Mouse (Mus musculus) small intestine, adult 2 months (tissue): Measurements from ENCODE around the gene Map2k2. TPM values are rescaled to one million over a fixed set of nuclear protein-coding genes. Genes with fewer than 3 reads are reported as not detected.
A peak's percentile ranks its signal among the peaks of the same experiment; 100 is the strongest.

Experiments
- H3K27ac ChIP-seq: fragments of 200-500 bp; 2 replicates; pipeline ENCODE4 v1.5.1; 2012; ENCODE audit warnings: low read depth, low read length, control low read depth, inconsistent platforms; ENCODE audit not compliant: insufficient read depth
- H3K27me3 ChIP-seq: fragments of 200-500 bp; 2 replicates; pipeline ENCODE4 v1.6.1; 2012; ENCODE audit warnings: mild to moderate bottlenecking, moderate library complexity, low read length, inconsistent platforms; ENCODE audit not compliant: control insufficient read depth, insufficient read depth
- H3K36me3 ChIP-seq: fragments of 200-500 bp; 2 replicates; pipeline ENCODE4 v1.6.1; 2012; ENCODE audit warnings: mild to moderate bottlenecking, low read length, control low read depth, inconsistent platforms; ENCODE audit not compliant: control insufficient read depth, insufficient read depth
- H3K4me1 ChIP-seq: fragments of 200-500 bp; 2 replicates; pipeline ENCODE4 v1.6.1; 2012; ENCODE audit warnings: low read length, inconsistent platforms, mixed read lengths; ENCODE audit not compliant: control insufficient read depth, insufficient read depth, insufficient read length
- H3K4me3 ChIP-seq: fragments of 200-500 bp; 2 replicates; pipeline ENCODE4 v1.5.1; 2012; ENCODE audit warnings: low read depth, mild to moderate bottlenecking, control low read depth, inconsistent platforms, low read length, moderate library complexity
- CTCF ChIP-seq: fragments of 200-500 bp; IDR thresholded peaks from 2 replicates; pipeline ENCODE4 v1.5.1; 2012; ENCODE audit warnings: low read depth, mild to moderate bottlenecking, control low read depth, inconsistent platforms, low read length, moderate library complexity, mixed read lengths; ENCODE audit not compliant: insufficient replicate concordance, insufficient read length; ENCODE audit errors: extremely low read depth
- POLR2A ChIP-seq: fragments of 200-500 bp; IDR thresholded peaks from 2 replicates; pipeline ENCODE4 v1.6.1; 2012; ENCODE audit warnings: low read depth, mild to moderate bottlenecking, control low read depth, inconsistent platforms, low read length, moderate library complexity
- WGBS: fragments of 180-500 bp; shearing (Covaris S2); methylation state at CpG from one replicate; pipeline ENCODE4 v1.1.7; 2018; 5-methylcytosine and 5-hydroxymethylcytosine counted together
- polyA plus RNA-seq: library from polyadenylated mRNA; depleted of rRNA; stranded (reverse); fragments of >200 nt; gene quantifications from 2 replicates; pipeline ENCODE4 v1.2.3, GENCODE M21; 2012

The Map2k2 gene
- polyA plus RNA-seq, 1 experiment = 554 TPM

DNA sequence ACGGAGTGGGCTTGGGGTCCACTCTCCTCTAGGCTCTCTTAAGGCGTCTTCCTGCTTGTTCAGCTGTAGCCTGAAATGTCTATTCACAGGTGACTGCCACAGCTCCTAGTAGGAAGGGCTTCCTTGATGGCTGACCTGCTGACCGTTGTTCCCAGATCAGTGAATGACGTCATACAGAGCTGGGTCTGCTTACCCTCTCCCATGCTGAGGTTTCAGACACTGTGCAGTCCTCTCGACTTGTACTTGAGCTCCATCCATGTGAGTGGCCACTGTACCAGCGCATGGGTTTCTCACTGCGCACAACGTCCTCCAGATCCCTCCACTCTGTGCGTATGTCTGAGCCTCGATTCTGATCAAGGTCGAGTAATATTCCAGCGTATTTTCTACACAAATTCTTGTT is 46.9 kb downstream of the Map2k2 start:
- H3K4me1 ChIP-seq = peaks cover 2% of the 10 kb centered on the region; the same call in 1 of the 2 replicates
- TF ChIP-seq POLR2A (no peak), CTCF (no peak)
- no peak overlapping the region for H3K4me3 ChIP-seq
- H3K27me3 ChIP-seq = no peaks in the 10 kb centered on the region
- peaks cover 92% of the 10 kb centered on the region for H3K36me3 ChIP-seq
- WGBS = 59% methylated on average over 12 of the region's 12 CpGs
- no peak overlapping the region for H3K27ac ChIP-seq

- H3K27ac ChIP-seq = no peak overlapping the region
- H3K4me3 ChIP-seq = no peak overlapping the region
- H3K27me3 ChIP-seq = no peaks in the 10 kb centered on the region
- H3K36me3 ChIP-seq = peaks cover 81% of the 10 kb centered on the region
- no peak for TF ChIP-seq CTCF
- no peak for TF ChIP-seq POLR2A
- 89% methylated on average over 12 of the region's 12 CpGs for WGBS
- H3K4me1 ChIP-seq = peaks cover 12% of the 10 kb centered on the region
Observed at GRCm38 (mm10) chr10:81154313-81154712, 48.6 kb downstream of the Map2k2 start.

DNA sequence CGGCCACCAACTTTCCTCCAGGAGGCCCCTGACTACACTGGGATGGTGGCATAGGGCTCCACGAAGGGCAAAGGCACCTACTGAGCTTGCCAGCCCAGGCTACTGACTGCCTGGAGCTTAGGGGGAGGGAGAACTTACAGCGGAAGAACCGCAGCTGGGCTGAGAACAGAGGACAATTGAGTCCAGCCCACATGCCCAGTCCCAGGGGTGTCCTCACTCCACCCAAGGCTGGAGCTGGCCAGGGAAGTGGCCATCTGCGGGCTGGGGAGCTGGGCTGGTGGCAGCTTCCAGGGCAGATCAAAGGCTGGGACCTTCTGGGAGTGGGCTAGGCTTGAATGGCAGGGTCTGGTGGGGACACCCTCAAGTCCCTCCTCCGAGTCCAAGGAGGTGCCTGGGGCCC is 49.0 kb downstream of the Map2k2 start:
- Histone ChIP-seq H3K4me1 (peaks cover 14% of the 10 kb centered on the region), H3K27ac (no peak overlapping the region), H3K36me3 (peaks cover 77% of the 10 kb centered on the region), H3K27me3 (no peaks in the 10 kb centered on the region), H3K4me3 (no peak overlapping the region)
- no peak for TF ChIP-seq CTCF
- no peak for TF ChIP-seq POLR2A
- WGBS = 76% methylated on average over 6 of the region's 6 CpGs

DNA sequence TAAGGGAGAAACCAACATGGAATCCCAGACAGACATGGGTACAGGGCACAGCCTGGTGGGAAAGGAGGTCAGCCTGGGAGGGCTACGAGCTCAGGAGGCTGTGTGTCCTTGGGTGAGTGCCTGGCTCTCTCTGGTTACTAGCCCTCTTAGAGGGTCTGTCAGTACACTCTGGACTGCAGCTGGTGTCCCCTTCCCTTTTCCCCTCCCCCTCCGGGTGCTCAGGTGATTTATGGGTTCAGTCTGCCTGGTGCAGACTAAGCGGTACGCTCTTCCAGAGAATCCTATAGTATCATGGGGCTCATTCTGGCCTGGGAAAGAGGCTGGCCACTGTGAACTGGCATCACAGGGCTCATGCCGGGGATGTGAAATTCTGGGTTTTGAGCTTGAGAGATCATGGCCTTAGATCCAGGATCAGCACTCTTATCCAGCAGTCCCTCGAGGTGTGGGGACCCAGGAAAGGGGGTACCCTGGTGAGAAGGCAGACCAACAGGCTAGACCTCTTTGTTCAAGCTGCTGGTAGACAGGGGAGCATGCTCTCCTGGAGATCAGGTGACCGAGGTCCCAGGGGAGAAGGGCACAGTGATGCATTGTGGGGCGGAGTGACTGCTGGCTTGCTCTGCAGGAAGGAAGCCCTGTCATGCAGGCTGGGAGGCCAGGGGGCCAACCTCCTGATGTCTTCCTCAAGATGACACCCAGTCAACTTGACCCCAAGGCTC is 56.0 kb downstream of the Map2k2 start:
- H3K4me3 ChIP-seq = no peak overlapping the region
- H3K4me1 ChIP-seq = peaks cover 33% of the 10 kb centered on the region
- H3K36me3 ChIP-seq = peaks cover 40% of the 10 kb centered on the region
- no peaks in the 10 kb centered on the region for H3K27me3 ChIP-seq
- 75% methylated on average over 8 of the region's 8 CpGs for WGBS
- TF ChIP-seq CTCF (no peak), POLR2A (no peak)
- H3K27ac ChIP-seq = no peak overlapping the region

GRCm38 (mm10) chr10:81162318-81162652 is 56.6 kb downstream of the Map2k2 start:
- no peaks in the 10 kb centered on the region for H3K27me3 ChIP-seq
- peaks cover 35% of the 10 kb centered on the region for H3K36me3 ChIP-seq
- peaks cover 36% of the 10 kb centered on the region for H3K4me1 ChIP-seq
- TF ChIP-seq CTCF (no peak), POLR2A (no peak)
- no peak overlapping the region for H3K27ac ChIP-seq
- H3K4me3 ChIP-seq = no peak overlapping the region
- 54% methylated on average over 2 of the region's 2 CpGs for WGBS

DNA sequence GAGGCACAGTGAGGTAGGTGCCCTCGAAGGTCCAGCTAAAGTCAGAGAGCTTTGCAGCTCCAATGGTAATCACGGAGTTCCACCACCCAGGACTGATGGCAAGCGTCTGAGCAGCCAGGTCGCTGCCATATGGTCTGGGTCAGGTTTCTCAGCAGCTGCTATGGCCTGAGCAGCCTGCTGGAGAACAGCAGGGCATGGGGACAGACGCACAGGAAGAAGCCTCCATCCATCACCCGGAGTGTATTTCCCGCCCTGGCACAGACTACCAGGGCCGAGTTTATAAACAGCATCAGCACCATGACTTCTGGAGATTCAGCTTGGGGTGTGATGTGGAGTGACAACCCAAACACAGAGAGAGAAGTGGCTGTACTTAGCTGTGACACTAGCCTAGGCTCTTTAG is 59.4 kb downstream of the Map2k2 start:
- Histone ChIP-seq H3K27ac (no peak overlapping the region), H3K4me3 (no peak overlapping the region), H3K36me3 (peaks cover 26% of the 10 kb centered on the region), H3K27me3 (no peaks in the 10 kb centered on the region), H3K4me1 (peaks cover 22% of the 10 kb centered on the region)
- TF ChIP-seq POLR2A (no peak), CTCF (no peak)
- 80% methylated on average over 8 of the region's 8 CpGs for WGBS

DNA sequence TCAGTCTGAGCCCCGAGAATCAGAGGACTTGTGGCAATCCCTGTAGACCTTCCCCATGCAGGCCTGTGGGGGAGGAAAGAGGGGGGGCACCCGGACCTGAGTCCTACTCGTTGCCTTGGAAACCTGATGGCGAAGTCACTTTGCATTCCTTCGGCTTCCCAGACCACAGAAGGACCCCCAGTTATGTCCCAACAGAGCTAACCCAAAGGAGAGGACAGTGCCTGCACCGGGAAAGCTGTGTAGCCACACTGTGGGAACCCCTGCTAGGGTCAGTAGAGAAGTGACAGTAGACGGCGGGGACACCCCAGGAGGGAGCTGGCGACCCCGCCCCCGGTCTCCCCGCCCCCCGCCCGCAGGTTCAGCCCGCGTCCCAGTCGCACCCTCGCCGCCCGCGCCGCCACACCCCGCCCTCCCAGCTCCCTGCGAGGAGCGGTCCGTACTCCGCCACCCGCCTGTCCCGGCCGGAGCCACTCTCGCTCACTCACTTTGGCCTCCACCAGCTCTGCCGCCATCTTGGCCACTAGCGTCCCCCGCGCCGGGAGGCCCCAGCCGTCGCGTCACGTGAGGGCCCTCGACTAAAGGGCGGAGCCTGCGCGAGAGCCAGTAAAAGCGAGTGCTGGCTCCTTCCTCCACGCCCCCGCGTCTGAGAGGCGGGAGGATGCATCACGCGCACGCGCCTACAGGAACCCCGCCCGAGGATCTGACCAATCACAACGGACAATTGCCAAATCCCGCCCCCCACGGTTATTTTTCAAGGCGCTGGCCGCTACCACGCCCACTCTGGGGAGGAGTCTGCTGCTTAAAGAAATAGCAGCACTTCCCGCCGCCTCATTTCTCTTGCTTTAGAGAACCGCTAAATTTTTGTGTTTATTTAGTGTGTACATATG is 61.7 kb downstream of the Map2k2 start, which contains the start of gene Pias4:
Gene Pias4, minus strand, starts transcription at position 724 of the 887 bp plus-strand sequence.
- TF ChIP-seq CTCF = no peak
- peak; percentile 72 for TF ChIP-seq POLR2A
- peaks cover 13% of the 10 kb centered on the region for H3K4me1 ChIP-seq
- WGBS = under 1% methylated on average over 64 of the region's 64 CpGs
- H3K27ac ChIP-seq = peak within 1 kb of the TSS; percentile 86
- no peaks in the 10 kb centered on the region for H3K27me3 ChIP-seq
- H3K4me3 ChIP-seq = peak within 1 kb of the TSS; percentile 85
- H3K36me3 ChIP-seq = peaks cover 11% of the 10 kb centered on the region; the same call in 1 of the 2 replicates
